Mouse (Mus musculus) thymus, postnatal 4 days (tissue): ENCODE results near the gene Inka1.

Experiments
- DNase-seq: peaks from one replicate; pipeline ENCODE4 v3.0.0; 2021

Inka1 gene

DNA sequence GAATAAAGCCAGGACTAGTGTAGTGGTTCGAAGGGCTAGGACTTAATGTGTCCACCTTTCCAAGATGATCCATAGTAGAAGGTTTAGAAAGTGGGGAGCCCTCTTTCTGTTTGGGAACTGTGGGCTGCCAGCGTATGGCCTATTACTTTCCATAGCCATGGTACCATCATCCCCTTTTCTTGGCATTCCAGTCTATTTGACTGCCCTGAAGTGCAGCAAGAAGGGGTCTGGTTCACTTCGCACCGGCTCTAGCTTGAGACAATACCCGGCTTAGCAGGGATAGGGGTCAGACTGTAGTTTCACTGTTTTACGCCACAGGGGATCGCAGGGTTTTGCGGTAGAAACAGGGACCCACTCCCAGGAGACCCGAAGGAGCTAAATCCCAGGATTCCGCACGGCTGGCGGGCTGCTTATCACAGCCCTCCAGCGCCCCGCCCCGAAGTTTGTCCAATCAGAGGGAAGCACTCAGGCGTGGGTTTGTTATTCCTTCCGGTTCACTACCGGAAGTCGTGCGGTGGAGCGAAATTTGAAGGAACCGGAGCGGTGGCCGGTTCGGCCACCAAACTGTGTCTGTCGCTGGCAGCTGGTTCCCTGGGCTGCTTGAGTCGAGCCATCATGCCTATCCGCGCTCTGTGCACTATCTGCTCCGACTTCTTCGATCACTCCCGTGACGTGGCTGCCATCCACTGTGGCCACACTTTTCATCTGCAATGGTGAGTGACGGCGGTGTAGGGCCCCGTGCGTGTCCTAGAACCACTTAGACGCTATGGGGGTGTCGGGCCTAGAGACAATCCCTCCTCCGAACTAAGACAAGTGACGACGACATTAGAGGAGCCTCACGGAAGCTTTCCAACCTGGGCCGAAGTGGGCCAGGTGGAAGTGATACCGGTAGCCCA is 35.0 kb downstream of the Inka1 start:
- DNase-seq = peak; percentile 91

DNA sequence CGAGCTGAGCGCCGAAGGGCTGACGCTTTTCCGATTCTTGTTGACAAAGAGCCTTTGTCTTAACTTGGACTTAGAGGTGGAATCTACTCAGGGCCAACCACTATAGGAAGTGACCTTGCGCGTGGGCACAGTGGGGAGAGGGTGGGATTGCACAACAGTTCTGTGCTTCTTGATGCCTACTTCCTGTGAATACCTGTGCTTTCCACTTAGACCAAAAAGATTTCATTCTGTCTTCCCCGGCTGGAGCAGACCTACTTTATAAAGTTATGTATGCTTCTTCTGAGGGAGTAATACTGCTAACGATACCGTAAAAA is 35.8 kb downstream of the Inka1 start, which contains the start of gene Traip:
Gene Traip, plus strand, starts transcription at position 215 of the 314 bp plus-strand sequence.
- no peak for DNase-seq

DNA sequence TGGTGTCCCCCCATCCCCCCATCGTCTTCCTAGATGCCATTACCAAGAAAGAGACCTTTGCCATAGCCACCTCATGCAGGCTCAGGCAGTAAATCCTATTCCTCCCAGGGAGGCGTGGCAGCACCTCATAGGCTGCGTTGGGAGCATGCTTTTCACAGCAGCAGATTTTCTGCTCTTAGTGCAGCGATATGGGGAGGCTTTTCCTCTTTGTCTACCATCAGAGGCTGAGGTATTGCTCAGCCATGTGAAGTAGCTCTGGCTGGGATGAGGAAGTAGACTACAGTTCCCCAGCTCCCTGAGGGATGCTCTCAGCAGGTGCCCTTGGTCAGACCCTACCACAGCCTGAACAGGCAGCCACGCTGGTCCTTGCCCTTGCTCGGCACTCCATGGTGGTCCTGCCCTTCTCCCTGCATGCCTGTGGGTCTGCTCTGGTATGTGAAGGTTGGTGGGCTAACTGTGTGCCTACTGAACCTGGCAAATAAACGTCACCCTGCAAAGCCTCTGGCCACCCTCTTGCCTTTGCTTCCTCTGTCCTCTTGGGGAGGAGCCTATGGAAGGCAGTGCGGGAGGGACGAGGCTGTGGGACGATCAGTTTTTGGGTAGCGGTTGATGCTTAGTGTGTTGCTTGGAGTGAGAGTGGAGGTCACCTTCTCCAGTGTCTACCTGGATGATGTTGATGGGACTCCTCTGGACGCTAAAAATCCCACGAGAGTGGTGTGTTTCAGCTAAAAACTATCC is 36.3 kb downstream of the Inka1 start:
- no peak for DNase-seq

DNA sequence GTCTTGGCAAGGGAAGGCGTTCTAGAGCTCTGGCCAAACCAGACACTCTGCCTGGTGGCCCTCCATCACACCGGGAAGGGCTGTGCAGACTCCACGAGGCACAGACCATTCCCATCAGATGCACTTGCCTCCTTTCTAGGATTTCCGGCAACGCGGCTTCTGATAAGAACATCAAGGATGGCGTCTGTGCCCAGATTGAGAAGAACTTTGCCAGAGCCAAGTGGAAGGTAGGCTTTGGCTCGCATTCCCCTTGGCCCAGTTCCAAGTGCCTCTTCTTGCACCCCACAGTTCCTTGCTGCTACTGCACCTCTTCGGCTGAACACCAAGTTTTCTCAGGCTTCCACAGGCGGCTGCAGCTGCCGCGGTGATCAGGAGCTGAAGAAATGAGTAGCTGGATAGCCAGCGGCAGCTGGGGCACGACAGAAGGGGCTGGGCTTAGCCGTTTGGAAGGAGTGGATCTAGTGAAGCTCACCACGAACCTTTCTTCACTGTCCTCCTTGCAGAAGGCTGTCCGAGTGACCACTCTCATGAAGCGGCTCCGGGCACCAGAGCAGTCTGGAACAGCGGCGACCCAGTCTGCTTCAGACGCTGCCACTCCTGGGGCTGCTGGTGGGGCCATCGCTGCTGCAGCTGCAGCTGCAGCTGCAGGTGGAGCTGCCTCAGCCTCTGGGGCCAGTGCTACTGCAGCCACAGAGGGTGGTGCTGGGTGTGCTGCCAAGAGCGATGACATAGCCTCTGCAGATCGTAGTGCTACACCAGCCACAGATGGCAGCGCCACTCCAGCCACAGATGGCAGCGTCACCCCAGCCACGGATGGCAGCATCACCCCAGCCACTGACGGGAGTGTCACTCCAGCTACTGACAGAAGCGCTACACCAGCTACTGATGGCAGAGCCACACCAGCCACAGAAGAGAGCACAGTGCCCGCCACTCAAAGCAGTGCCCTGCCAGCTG is 38.2 kb downstream of the Inka1 start:
- no peak for DNase-seq

DNA sequence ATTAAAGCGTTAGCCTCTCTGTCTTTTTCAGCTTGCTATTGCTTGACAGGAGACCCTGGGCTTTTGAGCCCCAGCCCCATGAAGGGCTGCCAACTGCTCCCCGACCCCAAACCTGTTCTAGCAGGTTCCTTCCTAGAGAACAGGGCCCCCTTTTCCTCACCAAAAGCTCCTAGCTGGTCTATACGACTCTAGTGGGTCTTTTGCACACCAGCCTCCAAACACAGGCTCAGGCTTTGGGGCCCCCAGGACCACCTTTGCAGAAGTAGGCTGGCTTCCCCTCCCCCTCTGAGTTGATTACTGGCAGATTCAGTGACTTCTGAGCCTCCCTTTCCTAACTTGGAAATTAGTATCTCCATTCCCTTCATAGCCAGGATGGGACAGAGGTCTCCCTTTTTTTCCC is 48.8 kb downstream of the Inka1 start:
- DNase-seq = no peak

DNA sequence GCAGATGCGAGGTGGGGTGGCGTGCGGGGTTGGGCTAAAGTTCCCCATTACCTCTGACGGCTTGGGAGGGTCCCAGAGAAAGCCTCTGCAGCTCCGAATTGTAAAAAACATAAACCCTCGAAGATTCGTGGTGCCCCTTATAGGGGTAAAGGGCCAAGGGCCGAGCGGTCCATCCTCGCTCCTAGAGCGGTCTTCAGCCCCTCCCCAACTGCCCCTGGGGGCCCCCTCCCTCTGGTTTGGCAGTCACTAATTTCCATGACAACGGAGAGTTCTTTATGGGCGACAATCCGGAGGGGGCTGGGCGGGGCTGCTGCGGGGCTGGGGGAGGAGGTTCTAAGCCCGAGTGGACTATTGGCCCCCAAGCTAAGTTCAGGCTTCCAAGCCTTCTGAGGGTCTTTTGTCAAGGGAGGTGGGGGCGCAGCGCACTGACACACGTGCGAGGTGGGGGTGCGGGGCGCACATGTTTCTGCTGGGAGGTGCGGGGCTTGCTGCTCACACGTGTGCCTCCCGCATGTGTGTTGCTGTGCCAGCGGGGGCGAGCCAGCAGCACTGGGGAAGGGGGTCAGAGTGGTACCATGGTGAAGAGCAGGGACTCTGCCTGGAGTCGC is 49.4 kb downstream of the Inka1 start:
- DNase-seq = peak; percentile 66

DNA sequence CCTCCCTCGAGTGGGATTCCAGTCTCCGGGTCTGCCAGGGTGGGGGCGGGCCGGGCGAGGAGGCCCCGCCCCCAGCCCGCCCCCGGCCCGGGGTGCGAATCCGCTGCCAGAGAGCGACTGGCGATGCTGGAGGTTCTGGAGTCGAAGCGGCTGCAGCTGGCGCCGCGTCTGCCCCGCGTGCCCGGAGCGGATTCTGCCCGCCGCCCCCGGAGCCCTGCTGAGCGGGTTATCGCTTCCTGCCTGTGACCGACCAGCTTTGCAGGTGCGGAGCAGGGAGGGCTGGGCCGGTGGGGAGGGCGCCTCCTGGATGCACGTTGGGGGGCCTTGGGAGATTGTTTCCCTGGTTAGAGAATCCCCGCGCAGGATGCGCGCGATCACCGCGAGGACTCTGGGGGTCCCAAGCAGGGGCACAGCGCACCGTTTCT is 49.9 kb downstream of the Inka1 start:
- DNase-seq = peak; percentile 86

DNA sequence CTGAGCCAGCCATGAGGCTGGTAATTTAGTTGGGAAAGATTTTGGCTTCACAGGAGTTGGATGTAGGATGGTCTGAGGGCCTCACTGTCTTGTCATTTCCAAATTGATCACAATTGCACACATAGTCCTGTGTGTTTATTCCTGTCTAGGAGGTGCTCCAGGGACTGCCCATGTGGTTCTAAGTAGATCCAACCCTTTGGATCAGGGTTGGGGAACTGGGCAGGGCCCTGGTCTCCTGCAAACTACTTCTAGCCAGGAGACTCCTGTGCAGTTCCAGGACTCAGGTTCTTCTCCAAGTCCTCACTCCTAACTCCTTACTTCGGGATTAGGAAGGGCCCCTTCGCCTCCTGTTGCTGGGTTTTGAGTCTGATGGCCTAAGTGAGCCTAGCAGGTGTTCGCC is 50.3 kb downstream of the Inka1 start, which contains the start of gene Camkv:
Gene Camkv, plus strand, starts transcription at position 301 of the 400 bp plus-strand sequence.
- DNase-seq = no peak
